Mouse (Mus musculus): Measurements from ENCODE around the gene Ttc13. TPM values are rescaled to one million over a fixed set of nuclear protein-coding genes. Genes with fewer than 3 reads are reported as not detected.
A peak's percentile ranks its signal among the peaks of the same experiment; 100 is the strongest.

The Ttc13 gene
- polyA plus RNA-seq, 1 experiment from 2014 or later = 19.0 TPM

DNA sequence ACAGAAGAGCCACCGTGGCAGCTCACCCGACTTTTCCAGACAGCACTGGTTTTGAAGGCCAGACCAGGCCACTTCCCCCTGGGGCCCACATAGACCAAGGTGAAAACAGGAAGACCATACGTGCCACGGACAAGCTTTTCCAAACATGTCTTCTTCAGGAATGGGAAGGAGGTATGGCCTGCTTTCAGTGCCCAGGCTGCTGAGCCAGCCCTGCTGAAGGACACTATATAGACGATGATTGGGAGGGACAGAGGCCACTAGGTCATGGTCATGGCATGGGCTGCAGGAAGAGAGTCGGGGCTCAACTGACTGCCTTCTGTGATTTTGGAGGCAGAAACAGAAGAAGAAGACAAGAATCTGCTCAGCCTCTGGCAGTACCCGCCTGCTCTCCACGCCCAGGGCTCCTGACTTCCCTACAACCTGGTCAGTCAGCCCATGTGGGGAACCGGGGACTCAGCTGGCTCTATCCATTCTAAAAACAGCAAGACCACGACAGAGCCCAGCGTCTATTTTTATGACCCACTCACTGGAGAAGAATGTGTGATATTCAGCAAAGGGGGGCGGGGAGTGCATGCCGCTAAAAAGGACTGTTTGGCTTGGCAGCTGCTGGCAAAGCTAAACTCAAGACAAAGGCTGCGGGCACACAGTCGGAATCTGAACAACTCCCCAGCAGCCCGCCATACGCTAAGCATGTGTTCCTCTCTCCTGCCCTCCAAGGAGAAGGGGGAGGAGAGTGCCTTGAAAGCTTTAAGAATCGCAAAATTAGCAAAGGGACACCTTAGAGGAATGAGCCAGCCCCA, 78.0 kb downstream of the Ttc13 start:
- 0 out of 2 replicates have a peak, but pooled peaks cover 2% of the 10 kb centered on the region for H3K4me1 ChIP-seq (replicated peaks; ENCODE audit: control insufficient read depth, insufficient read depth, low read length)
- TF ChIP-seq CTCF (IDR thresholded peaks at IDR 0.05; ENCODE audit: low read depth) = no peak
- no peaks in the 10 kb centered on the region for H3K27me3 ChIP-seq (replicated peaks; ENCODE audit: control insufficient read depth, insufficient read depth, low read length)
- H3K36me3 ChIP-seq (ENCODE audit: control insufficient read depth, insufficient read depth) = peaks cover 16% of the 10 kb centered on the region; the same call in 1 of the 2 replicates
- H3K9me3 ChIP-seq (ENCODE audit: control insufficient read depth) = no peaks in the 10 kb centered on the region
- WGBS = 44% methylated on average over 18 of the region's 18 CpGs
- H3K4me2 ChIP-seq (replicated peaks; ENCODE audit: low read depth) = no peak overlapping the region; the same call in 1 of the 2 replicates
- ATAC-seq = no peak; the same call in 1 of the 2 replicates
- peak overlapping the region; percentile 15; the same call in 1 of the 2 replicates for H3K27ac ChIP-seq (ENCODE audit: low read depth, low read length)
- H3K4me3 ChIP-seq (ENCODE audit: low read depth, low read length) = no peak overlapping the region
- H3K9ac ChIP-seq (ENCODE audit: low read depth, low read length) = no peak overlapping the region

DNA sequence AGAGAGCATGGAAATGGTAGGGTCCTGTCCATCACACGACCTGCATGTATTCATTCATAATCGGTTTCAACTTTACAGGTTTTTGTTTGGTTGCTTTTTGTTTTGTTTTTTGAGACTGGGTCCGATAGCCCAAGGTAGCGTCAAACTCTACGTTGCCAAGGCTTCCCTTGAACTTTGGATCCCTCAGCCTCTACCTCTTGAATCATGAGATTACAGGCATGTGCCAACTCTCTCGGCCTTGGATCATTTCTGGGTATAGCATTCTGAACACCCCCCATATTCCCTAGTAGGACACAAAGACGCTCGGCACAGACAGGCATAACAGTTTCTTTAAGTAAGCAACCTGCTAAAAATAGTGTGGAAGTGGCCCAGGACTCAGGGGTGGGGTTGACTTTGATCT, 80.2 kb downstream of the Ttc13 start:
- no peak overlapping the region for H3K27ac ChIP-seq (ENCODE audit: low read depth, low read length)
- no peak for TF ChIP-seq CTCF (IDR thresholded peaks at IDR 0.05; ENCODE audit: low read depth)
- H3K27me3 ChIP-seq (replicated peaks; ENCODE audit: control insufficient read depth, insufficient read depth, low read length) = no peaks in the 10 kb centered on the region

DNA sequence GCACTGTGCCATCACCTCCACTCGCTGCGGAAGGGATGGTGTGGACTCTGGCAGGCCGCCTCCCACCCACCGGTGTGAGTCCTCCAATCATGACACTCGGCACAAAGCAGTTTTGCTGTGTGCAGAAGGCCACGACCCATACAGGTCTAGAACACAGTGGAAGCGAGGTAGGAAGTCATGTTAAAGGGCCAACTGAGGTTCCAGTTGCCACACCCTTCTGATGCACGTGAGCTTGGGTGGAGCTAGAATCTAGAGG, 86.6 kb downstream of the Ttc13 start:
- Histone ChIP-seq H3K9ac (ENCODE audit: low read depth, low read length) (no peak overlapping the region), H3K36me3 (ENCODE audit: control insufficient read depth, insufficient read depth) (peaks cover 45% of the 10 kb centered on the region), H3K27me3 (replicated peaks; ENCODE audit: control insufficient read depth, insufficient read depth, low read length) (no peaks in the 10 kb centered on the region), H3K27ac (ENCODE audit: low read depth, low read length) (no peak overlapping the region), H3K4me2 (replicated peaks; ENCODE audit: low read depth) (no peak overlapping the region), H3K4me1 (replicated peaks; ENCODE audit: control insufficient read depth, insufficient read depth, low read length) (no peaks in the 10 kb centered on the region), H3K4me3 (ENCODE audit: low read depth, low read length) (no peak overlapping the region), H3K9me3 (ENCODE audit: control insufficient read depth) (no peaks in the 10 kb centered on the region)
- 63% methylated on average over 8 of the region's 8 CpGs for WGBS
- ATAC-seq = no peak; the same call in 1 of the 2 replicates
- TF ChIP-seq CTCF (IDR thresholded peaks at IDR 0.05; ENCODE audit: low read depth) = no peak

More for the DNA sequence above, 80.2 kb downstream of the Ttc13 start:
- no peak overlapping the region for H3K4me3 ChIP-seq (ENCODE audit: low read depth, low read length)
- no peaks in the 10 kb centered on the region for H3K9me3 ChIP-seq (ENCODE audit: control insufficient read depth)
- H3K4me1 ChIP-seq (replicated peaks; ENCODE audit: control insufficient read depth, insufficient read depth, low read length) = 0 out of 2 replicates have a peak, but pooled peaks cover 2% of the 10 kb centered on the region
- WGBS = 79% methylated on average over 8 of the region's 8 CpGs
- ATAC-seq = no peak
- peaks cover 36% of the 10 kb centered on the region; the same call in 1 of the 2 replicates for H3K36me3 ChIP-seq (ENCODE audit: control insufficient read depth, insufficient read depth)
- H3K4me2 ChIP-seq (replicated peaks; ENCODE audit: low read depth) = no peak overlapping the region
- no peak overlapping the region for H3K9ac ChIP-seq (ENCODE audit: low read depth, low read length)

DNA sequence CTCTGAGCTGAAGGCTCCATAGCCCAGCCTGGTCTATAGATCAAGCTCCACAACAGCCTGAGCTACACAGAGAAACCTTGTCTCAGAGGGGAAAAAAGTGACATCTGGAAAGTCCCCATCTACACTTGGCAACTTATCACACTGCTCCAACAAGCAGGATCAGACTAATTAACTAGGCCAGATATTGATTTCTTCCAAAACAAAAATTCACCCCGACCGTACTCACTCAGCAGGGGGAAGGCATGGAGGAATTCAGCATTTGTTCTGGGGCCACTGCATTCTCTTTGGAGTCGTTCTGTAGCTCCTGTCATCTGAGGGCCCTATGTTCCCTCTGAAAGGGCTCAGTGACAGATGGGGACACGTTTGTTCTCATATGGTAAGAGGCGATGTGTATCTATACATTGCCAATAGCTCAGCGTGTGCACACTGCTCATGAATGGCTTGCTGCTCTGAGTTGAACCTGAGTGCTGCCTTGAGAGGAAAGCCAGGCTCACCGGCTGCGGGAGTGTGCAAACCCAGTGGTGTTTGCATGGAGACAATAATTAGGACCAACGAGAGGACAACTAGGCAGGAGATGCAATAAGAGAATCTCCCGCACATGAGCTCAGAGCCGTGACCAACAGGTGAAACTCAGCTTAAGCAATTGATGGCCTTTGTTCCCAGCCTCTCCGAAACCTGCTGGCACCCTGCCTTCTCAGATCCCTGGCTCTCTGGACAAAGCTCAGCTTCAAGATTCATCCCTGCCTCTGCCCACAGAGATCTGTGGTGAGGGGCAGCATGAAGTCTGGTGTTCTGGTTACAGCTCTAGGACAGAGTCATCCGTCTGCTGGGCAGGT, 87.2 kb downstream of the Ttc13 start:
- H3K9ac ChIP-seq (ENCODE audit: low read depth, low read length) = no peak overlapping the region
- 76% methylated on average over 13 of the region's 13 CpGs for WGBS
- no peak overlapping the region for H3K27ac ChIP-seq (ENCODE audit: low read depth, low read length)
- no peaks in the 10 kb centered on the region for H3K27me3 ChIP-seq (replicated peaks; ENCODE audit: control insufficient read depth, insufficient read depth, low read length)
- no peaks in the 10 kb centered on the region for H3K9me3 ChIP-seq (ENCODE audit: control insufficient read depth)
- no peak overlapping the region for H3K4me3 ChIP-seq (ENCODE audit: low read depth, low read length)
- no peak for ATAC-seq
- TF ChIP-seq CTCF (IDR thresholded peaks at IDR 0.05; ENCODE audit: low read depth) = no peak
- H3K4me2 ChIP-seq (replicated peaks; ENCODE audit: low read depth) = no peak overlapping the region
- H3K36me3 ChIP-seq (ENCODE audit: control insufficient read depth, insufficient read depth) = peaks cover 41% of the 10 kb centered on the region
- no peaks in the 10 kb centered on the region for H3K4me1 ChIP-seq (replicated peaks; ENCODE audit: control insufficient read depth, insufficient read depth, low read length)

DNA sequence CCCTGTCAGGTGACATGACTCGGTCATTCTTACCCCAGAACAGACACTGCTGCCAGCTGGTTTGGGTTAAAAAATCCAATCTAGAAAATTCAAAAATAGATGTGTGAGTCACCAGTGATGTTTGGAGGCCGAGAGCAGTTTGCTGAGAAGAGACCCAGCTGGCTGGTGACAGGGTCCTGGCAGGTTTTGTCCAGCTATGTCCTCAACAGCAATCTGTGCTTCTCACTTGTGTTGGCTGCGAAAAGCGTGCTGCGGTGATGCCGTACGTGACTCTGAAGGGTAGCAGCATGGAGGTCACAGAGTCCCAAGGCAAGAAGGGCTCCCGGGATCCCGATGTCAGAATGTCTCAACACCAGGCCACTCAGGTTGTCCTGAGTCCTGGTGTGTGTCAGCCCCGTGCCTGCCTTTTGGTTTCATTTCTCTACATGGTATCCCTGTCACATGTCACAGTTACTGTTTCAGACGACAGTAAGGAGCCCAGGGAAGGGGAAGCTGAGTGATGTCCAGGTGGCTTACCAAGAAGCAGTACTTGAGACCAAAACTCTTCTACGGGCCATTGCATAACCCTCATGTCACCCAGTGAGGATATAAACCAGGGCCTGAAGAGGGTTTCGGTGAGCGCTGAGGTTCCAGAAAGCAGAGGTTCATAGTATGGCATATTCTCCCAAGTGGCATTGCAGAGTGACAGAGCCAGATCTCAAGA, 88.6 kb downstream of the Ttc13 start:
- Histone ChIP-seq H3K9ac (ENCODE audit: low read depth, low read length) (no peak overlapping the region), H3K9me3 (ENCODE audit: control insufficient read depth) (no peaks in the 10 kb centered on the region), H3K4me3 (ENCODE audit: low read depth, low read length) (no peak overlapping the region), H3K4me1 (replicated peaks; ENCODE audit: control insufficient read depth, insufficient read depth, low read length) (no peaks in the 10 kb centered on the region), H3K27ac (ENCODE audit: low read depth, low read length) (no peak overlapping the region), H3K36me3 (ENCODE audit: control insufficient read depth, insufficient read depth) (peaks cover 26% of the 10 kb centered on the region), H3K4me2 (replicated peaks; ENCODE audit: low read depth) (no peak overlapping the region), H3K27me3 (replicated peaks; ENCODE audit: control insufficient read depth, insufficient read depth, low read length) (no peaks in the 10 kb centered on the region)
- ATAC-seq = 0 out of 2 replicates have a peak, but pooled peaks have one; percentile 29
- no peak for TF ChIP-seq CTCF (IDR thresholded peaks at IDR 0.05; ENCODE audit: low read depth)
- WGBS = 71% methylated on average over 14 of the region's 14 CpGs

GRCm38 (mm10) chr8:124631966-124632365, 89.8 kb downstream of the Ttc13 start:
- 32% methylated on average over 7 of the region's 7 CpGs for WGBS
- ATAC-seq = no peak

More at GRCm38 (mm10) chr8:124631966-124632365, 89.8 kb downstream of the Ttc13 start:
- peak overlapping the region; percentile 3; the same call in 1 of the 2 replicates for H3K27ac ChIP-seq (ENCODE audit: low read depth, low read length)
- peaks cover 16% of the 10 kb centered on the region for H3K36me3 ChIP-seq (ENCODE audit: control insufficient read depth, insufficient read depth)
- H3K9ac ChIP-seq (ENCODE audit: low read depth, low read length) = no peak overlapping the region
- H3K4me2 ChIP-seq (replicated peaks; ENCODE audit: low read depth) = no peak overlapping the region
- H3K9me3 ChIP-seq (ENCODE audit: control insufficient read depth) = no peaks in the 10 kb centered on the region
- no peak for TF ChIP-seq CTCF (IDR thresholded peaks at IDR 0.05; ENCODE audit: low read depth)
- H3K4me3 ChIP-seq (ENCODE audit: low read depth, low read length) = no peak overlapping the region
- no peaks in the 10 kb centered on the region for H3K27me3 ChIP-seq (replicated peaks; ENCODE audit: control insufficient read depth, insufficient read depth, low read length)
- H3K4me1 ChIP-seq (replicated peaks; ENCODE audit: control insufficient read depth, insufficient read depth, low read length) = no peaks in the 10 kb centered on the region

Data from intestine, postnatal 0 days (tissue).